Comparison of ENCODE assay signal across 15 mouse cellular contexts in the genomic region with DNA sequence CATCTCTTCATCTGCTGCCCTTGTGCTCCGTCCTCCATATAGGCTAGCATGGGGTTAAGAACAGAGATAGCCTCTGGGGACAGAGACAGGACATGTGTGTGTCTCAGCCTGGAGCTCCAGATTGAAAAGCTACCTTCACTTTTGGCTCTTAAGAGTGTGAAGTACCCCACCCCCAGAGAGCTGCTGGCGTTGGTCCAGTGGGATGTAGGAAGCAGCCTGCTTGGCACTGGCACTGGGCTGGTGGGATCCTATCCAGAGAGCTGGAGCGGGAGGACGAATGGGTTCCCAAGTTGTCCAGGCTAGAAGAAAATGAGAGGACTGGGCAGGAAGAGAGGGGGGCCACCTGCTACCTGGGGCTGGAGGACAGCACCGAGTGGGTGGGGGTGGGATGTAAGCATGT. TPM values are rescaled to one million over a fixed set of nuclear protein-coding genes. Genes with fewer than 3 reads are reported as not detected.
DNase-seq lines count a peak whose midpoint lies in the region; ATAC-seq and TF ChIP-seq lines count a peak whose summit lies in the region.
"Had no signal": no experiment of that assay in that cellular context is flagged by ENCODE, and none has a peak within 500 bp of the region (broad histone marks: within the 10 kb centered on the region; RNA-seq: fewer than 3 reads in every experiment).

No protein-coding gene starts in this region.

- H3K27ac ChIP-seq in cerebellum, adult 2 months (ENCODE audit: insufficient read depth, low read length): no peak overlapping the region
- H3K27ac ChIP-seq in kidney, embryonic 14.5 days (ENCODE audit: low read depth, low read length): no peak overlapping the region
- no peak overlapping the region for H3K27ac ChIP-seq in forebrain, postnatal 0 days (ENCODE audit: low read depth, low read length)
- H3K27ac ChIP-seq: heart, embryonic 15.5 days; layer of hippocampus, adult 2 months had no signal

- no peaks in the 10 kb centered on the region for H3K36me3 ChIP-seq in kidney, embryonic 14.5 days (ENCODE audit: control insufficient read depth, insufficient read depth, low read length)
- H3K36me3 ChIP-seq in forebrain, postnatal 0 days (ENCODE audit: insufficient read depth): no peaks in the 10 kb centered on the region
- H3K36me3 ChIP-seq: heart, embryonic 15.5 days had no signal

- TF ChIP-seq POLR2A in cerebellum, adult 2 months (IDR thresholded peaks at IDR 0.05; ENCODE audit: borderline replicate concordance, insufficient read depth, low read length): no peak

- H3K9me3 ChIP-seq in kidney, embryonic 14.5 days (ENCODE audit: control insufficient read depth, low read length): no peaks in the 10 kb centered on the region
- H3K9me3 ChIP-seq in forebrain, postnatal 0 days (ENCODE audit: low read length): no peaks in the 10 kb centered on the region
- H3K9me3 ChIP-seq: heart, embryonic 15.5 days had no signal

- DNase-seq in cerebellum, adult 2 months: peak; percentile 48 to 53
- no peak for DNase-seq in cerebellum, adult 8-10 months
- peak; percentile 22 to 31 for DNase-seq in kidney, postnatal 4 days
- DNase-seq in brain, adult 2 months (ENCODE audit: low read depth, low spot score): peak; percentile 78
- DNase-seq in forebrain, postnatal 0 days: peak; percentile 62
- no peak for DNase-seq in retina, postnatal 1 day
- no peak for DNase-seq in embryo, embryonic 9.5 days (ENCODE audit: extremely low spot score)
- DNase-seq: thymus, adult 2 months had no signal

- 24% methylated on average over 5 of the region's 5 CpGs for WGBS in cerebellum, adult 2 months
- 81% methylated on average over 5 of the region's 5 CpGs for WGBS in kidney, embryonic 14.5 days
- WGBS in forebrain, postnatal 0 days: 55% methylated on average over 5 of the region's 5 CpGs

- no peak for ATAC-seq in kidney, embryonic 14.5 days (ENCODE audit: low FRiP score, low TSS enrichment)
- no peak for ATAC-seq in forebrain, postnatal 0 days
- ATAC-seq: inflammation-experienced regulatory T-cells, adult 6 months had no signal

- H3K9ac ChIP-seq in kidney, embryonic 14.5 days (ENCODE audit: low read depth, low read length): no peak overlapping the region
- no peak overlapping the region for H3K9ac ChIP-seq in forebrain, postnatal 0 days
- H3K9ac ChIP-seq: heart, embryonic 15.5 days had no signal

- no peak overlapping the region for H3K4me2 ChIP-seq in kidney, embryonic 14.5 days (replicated peaks; ENCODE audit: low read depth, low read length)
- no peak overlapping the region for H3K4me2 ChIP-seq in forebrain, postnatal 0 days (ENCODE audit: low read depth)
- H3K4me2 ChIP-seq: heart, embryonic 15.5 days had no signal

- peaks cover 18% of the 10 kb centered on the region for H3K4me1 ChIP-seq in cerebellum, adult 2 months (ENCODE audit: control insufficient read depth, insufficient read depth, low read length)
- H3K4me1 ChIP-seq in kidney, embryonic 14.5 days (ENCODE audit: control insufficient read depth, insufficient read depth, low read length): no peaks in the 10 kb centered on the region
- H3K4me1 ChIP-seq in forebrain, postnatal 0 days (ENCODE audit: insufficient read depth): peaks cover 6% of the 10 kb centered on the region; the same call in 1 of the 2 replicates

- no peak overlapping the region for H3K4me3 ChIP-seq in cerebellum, adult 2 months (replicated peaks; ENCODE audit: insufficient read depth, low read depth, low read length)
- H3K4me3 ChIP-seq in kidney, embryonic 14.5 days (ENCODE audit: low read length): no peak overlapping the region
- no peak overlapping the region for H3K4me3 ChIP-seq in forebrain, postnatal 0 days (ENCODE audit: low read depth, low read length)
- H3K4me3 ChIP-seq: heart, embryonic 15.5 days; layer of hippocampus, adult 2 months had no signal

- H3K27me3 ChIP-seq in cerebellum, adult 2 months (ENCODE audit: control insufficient read depth, insufficient read depth, low read length): no peaks in the 10 kb centered on the region
- H3K27me3 ChIP-seq in kidney, embryonic 14.5 days (ENCODE audit: control insufficient read depth, insufficient read depth, low read length): no peaks in the 10 kb centered on the region
- H3K27me3 ChIP-seq in forebrain, postnatal 0 days (ENCODE audit: insufficient read depth, low read length): no peaks in the 10 kb centered on the region

- no peak for TF ChIP-seq CTCF in cerebellum, adult 2 months (IDR thresholded peaks at IDR 0.05; ENCODE audit: borderline replicate concordance, insufficient read depth, low read depth, low read length)
- no peak for TF ChIP-seq CTCF in forebrain, postnatal 0 days (IDR thresholded peaks at IDR 0.05; ENCODE audit: low read depth)

RNA-seq across cellular contexts. Expression of gene AL607142.1, which starts 46.4 kb away (rescaled TPM):
- polyA plus RNA-seq in cerebellum, adult 2 months (2012; rRNA removed): not detected in 2 replicates
- polyA plus RNA-seq in kidney, embryonic 14.5 days (2014; fragmentation: Nextera tagmentation; extraction: Ambion mirVana): not detected in 2 replicates
- not detected in 2 replicates for total RNA-seq in forebrain, postnatal 0 days (2014; rRNA removed)
- polyA plus RNA-seq in forebrain, postnatal 0 days (2015; fragmentation: Nextera tagmentation; extraction: Ambion mirVana): not detected in 2 replicates
- total RNA-seq: ES-E14; layer of hippocampus, adult 2 months; liver, adult 2 months had no signal
- polyA plus RNA-seq: gonadal fat pad, adult 2 months; heart, embryonic 15.5 days; inflammation-experienced regulatory T-cells, adult 6 months; liver, adult 2 months; thymus, adult 2 months had no signal

Comparison
In these comparisons a context has a peak if more than half of its experiments do, and no peak if none do; other contexts are left out.
1. DNase-seq: peak in cerebellum, adult 2 months (2 of 2), kidney, postnatal 4 days (2 of 2), brain, adult 2 months (single experiment) and forebrain, postnatal 0 days (single experiment); none in cerebellum, adult 8-10 months (single experiment), retina, postnatal 1 day (single experiment) and embryo, embryonic 9.5 days (single experiment).